Mouse (Mus musculus): ENCODE results near the gene Cept1.

Cept1 gene

DNA sequence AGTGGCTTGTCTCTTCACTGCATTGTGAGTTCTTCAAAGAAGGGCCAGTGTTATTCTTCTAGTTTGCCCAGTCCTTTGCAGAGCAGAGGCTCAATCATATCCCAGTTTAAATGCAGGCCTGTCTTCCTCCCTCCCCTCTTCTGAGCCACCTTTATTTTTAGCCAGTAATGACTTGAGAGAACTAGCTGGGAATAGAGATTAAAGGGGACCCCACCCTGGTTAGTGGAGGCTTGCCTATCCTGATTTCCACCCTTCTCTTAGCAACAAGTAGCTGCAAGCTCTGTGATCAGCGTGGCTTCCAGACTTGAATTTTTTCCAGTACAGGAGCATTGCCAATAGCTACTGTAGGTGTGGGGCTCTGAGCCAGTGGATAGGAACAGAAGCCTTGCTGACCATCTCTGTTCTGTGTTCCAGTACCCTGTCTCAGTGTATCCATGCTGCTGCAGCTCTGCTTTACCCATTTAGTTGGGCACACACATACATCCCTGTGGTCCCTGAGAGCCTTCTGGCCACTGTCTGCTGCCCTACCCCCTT is 53.1 kb downstream of the Cept1 start:
- DNase-seq = no peak

DNA sequence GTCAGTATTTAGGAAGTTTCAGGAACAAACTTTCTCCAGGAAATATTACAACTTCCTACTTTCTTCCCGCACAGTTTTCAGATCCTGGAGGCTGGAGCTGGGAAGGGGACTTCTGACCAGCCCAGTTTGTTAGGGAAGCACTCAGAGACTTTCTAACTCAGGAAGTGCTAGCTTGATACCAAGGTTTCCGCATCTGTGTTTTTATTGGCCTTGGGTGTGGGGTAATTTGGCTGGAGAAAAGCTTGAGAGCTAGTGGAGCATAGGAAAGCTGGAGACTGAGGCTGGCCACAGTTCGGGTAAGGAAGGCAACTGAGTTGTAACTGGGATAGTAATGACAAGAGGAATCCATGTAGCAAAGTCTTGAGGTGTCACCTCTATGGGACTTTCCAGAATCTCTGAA is 53.7 kb downstream of the Cept1 start:
- no peak for DNase-seq

DNA sequence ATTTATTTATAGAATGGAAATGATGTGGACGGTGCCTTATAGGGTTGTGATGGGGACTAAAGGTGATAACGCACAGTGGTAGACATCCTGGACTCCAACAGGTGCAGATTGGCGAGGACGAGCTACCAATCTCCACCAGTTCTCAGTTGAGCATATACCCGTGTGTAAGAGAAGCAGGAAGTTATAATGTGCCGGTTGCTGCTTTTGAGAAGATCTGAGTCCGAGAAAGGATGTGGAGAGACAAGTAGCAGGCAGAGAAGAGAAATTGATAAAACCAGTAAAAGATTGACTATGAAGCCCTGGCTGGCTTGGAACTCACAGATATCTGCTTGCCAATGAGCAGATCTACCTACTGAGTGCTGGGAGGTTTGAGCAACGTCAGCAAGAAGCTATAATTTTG is 54.4 kb downstream of the Cept1 start:
- DNase-seq = no peak

DNA sequence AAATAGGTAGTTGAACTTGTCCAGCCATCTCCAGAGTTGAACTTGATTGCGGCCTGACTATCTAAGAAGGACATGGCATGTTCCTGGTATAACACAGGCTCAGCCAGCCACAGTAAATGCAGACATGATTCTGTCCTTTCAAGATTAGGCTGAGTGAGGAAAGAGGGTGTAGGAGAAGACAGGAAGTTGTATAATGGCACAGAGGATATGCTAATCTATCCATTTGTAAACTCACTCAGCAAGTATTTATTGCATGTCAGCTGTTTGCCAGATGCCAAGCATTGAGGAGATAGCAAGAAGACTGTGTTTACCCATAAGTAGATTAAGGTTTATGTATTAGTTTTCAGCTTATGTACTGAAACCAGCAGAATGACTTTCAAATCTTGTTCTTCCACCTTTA is 54.9 kb downstream of the Cept1 start:
- no peak for DNase-seq

DNA sequence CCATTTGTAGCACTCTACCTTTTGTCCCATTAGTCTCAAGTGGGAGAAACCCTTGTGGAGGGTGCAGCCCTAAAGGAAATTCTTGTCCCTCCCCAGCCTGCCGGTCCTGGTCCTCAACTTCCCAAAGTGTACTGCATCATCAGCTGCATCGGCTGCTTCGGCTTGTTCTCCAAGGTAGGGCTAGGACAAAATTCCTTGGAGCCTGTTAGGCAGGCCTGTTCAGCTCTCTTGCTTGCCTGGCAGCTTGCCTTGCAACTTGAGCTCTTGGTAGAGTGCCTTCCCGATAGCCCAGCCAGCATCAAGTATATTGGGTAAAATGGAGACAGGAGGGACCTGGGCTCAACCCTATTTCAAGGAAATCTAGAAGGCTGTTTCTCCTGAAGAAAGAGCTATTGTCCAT is 57.4 kb downstream of the Cept1 start:
- DNase-seq = peak; percentile 61

DNA sequence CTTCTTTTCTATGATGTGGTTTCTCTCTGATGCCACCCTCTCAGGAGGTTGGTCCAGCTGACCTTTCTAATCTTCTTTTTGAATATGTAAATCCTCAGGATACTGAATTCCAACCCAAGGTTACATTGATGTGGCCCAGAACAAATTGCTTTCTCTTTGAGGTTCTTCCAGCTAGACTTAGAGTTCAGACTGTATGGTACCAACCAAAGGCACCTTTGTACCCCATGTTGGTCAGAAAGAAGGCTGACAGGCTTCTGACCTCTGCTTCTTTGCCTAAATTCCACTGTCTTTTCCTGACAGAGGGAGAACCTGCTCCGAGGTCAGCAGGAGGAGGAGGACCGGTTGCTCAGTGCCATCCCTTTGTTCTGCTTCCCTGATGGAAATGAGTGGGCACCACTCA is 60.1 kb downstream of the Cept1 start:
- DNase-seq = no peak

DNA sequence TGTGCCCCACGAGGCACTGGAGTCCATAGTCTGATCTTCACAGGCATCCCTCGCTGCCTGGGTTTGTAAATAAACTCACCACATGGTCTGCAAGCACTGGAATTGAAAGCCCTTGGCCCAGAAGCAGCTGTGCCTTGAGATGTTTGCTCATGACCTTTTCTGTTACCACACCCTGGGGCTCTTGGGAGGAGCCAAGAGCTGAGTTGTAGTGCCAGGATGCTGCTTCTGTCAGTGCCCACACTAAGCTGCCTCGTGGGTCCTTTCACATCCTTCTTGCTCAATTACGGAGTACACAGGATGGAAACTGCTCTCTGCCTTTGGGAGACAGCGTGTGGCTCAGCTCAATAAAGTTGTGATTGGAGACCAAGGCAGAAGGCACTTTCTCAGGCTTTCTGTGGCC is 61.8 kb downstream of the Cept1 start:
- peak; percentile 39 for DNase-seq

DNA sequence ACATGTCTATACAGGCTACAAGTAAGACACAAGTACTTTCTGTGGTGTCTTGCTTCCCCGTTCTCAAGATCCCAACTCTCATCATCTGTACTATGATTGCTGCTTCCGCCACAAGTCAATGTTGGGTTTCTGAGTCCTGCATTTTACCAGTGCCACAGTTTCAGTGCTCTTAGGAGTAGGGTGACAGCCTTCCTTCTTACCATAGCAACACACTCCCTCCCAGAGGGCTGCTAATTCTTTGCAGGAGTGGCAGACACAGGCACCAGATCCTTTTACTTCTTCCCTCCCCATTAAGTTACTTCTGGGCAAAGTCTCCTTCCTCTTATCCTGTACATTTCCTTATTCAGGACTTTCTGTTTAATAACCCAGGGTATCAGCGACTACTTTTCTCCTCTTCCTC is 62.7 kb downstream of the Cept1 start:
- DNase-seq = no peak

DNA sequence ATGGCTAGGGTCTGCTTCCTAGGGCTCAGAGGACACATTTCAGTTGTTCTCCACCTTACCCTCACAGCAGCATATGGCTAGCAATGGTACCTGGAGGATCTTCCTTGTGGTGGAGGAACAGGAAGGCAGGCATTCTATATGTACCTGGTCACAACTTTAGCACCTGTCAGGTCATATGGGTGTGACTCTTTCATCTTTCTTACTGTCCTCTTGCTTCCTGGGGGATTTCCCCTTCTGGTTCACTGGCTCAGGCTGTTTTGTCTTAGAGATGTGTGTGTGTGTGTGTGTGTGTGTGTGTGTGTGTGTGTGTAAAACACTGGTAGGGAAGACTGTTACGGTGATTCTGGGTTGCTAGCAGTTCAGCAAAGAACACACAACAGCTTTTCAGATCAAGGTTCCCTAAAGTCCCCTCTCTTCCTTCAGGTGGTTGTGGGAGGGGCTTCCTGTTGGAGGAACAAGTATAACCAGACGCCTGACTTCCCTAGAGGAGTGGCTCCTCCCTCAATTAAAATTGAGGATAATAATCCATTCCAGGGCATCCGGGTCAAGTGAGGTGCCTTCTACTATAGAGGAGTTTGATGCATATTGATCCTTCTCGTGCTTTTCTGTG is 63.7 kb downstream of the Cept1 start:
- DNase-seq = no peak

DNA sequence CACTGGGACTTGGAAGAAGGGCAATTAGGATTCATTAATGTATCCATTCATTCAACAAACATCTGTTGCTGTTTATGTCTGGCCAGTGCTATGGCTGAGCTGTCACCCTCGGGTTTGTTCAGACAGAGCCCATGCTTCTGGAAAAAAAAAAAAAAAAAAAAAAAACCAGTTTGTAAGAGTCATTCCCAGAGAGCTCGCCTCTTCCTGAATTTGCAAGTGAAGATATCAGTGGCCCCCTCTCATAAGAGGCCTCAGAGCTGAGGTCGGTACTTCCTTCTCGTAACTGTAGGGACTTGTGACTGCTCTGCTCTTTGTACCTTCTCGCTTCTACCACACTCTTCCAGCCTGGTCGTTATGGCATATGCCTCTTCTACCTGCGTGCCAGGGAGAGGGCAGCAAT is 64.3 kb downstream of the Cept1 start:
- no peak for DNase-seq

DNA sequence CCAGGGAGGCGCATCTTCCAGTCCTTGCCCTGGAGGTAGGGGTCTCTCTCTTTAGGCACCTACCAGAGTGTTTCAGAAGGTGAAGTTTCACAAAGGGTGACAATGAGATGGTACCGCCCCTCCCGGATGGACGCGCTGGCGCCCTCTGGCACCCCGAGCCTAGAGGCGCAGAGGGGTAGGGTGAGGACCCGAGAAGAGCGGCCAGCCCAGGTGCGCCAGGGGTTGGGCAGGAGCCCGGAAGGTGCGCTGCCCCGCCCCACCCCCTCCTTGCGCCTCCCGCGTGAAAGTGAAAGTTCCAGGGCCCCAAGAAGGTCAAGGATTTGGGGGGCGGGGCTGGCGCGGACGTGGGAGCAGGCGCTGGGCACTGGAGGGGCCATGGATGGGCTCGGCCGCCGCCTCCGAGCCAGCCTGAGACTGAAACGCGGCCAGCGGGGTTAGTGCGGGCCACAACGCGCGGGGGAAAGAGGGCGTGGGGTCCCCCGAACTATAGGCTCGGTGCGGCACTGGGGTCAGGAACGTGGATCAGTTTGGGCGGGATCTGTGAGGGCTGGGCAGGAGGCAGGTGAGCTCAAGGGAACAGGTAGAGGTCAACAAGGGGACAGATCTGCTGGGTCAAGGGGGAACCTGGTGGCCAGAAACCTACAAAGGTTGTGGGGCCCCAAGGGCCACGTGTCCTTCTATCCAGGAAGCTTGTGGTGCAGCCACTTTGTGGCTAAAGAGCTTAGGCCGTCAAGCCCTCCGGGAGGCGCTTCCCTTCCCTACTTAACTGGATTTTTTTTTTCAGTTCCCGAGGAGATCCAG is 65.1 kb downstream of the Cept1 start, which contains the start of gene Dennd2d:
TSS of gene Dennd2d (plus strand) at position 125 of the 801 bp plus-strand sequence.
- peak; percentile 76 for DNase-seq

DNA sequence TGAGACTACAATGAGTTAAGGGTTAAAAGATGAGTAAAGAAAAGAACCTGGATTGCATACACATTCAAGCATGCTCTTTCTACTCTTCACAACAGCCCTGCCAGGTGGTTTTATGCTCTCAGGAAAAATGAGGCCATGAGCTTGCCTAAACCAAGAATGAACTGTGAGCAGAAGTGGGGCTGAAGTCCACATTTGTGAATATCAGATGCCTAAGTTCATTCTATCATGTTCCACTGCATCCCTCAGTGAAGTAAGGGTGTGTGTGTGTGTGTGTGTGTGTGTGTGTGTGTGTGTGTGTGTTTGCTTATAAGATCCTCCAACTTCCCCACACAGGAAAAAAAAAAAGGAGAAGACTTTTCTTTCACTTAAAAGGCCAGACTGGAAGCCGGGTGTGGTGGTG is 70.7 kb downstream of the Cept1 start:
- DNase-seq = no peak

DNA sequence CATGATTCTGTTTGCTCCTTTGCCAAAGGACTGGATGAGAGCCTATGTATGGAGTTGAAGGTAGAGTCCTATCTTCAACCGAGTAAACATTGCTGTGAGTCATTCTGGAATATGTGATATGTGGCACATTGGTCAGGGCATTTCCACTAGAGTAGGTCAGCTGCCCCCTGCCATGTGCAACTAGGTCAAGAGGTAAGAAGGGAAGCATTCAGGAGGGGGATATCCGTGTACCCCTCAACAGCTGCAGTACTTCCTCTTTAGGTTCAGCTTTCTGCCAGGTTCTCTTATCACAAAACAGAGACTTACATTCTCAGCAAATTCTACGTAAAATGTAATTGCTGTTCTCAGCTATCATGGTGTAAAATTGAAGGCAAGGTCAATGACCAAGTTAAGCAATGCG is 73.4 kb downstream of the Cept1 start:
- DNase-seq = no peak

DNA sequence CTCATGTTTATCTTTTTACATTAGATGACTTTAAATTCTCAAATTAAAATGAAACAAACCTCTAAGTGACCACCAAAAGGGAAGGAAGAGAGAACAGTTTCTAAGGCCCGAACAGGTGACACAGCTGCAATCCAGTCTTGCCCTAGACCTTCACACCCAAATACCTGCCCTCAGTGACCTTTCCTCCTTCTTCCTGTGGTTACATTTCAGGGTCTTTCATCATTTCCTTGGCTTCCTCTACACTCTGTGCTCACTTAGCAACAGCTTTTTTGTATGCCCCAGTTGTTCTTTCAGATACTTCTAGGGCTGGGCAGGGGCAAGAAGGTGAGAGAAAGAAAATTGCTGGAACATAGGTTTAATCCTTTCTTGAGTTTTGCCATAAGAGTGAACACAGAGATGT is 82.9 kb downstream of the Cept1 start:
- DNase-seq = no peak

DNA sequence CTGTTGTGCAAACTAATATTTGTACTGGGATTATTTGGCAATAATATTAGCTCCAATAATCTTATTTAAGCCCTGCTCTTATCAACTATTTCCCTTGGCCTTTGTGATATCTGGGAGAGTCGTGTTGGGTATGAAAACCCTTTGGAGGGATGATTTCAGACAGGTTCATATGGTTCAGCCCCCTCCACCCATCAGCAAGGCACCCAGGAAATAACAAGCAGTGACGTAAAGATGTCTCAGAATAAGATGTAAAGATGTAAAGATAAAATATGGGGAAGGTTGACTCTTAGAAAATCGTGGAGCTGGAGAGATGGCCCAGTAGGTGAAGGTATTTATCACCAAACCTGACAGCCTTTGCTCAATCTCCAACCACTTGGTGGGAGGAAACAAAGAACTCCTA is 85.1 kb downstream of the Cept1 start:
- DNase-seq = no peak

DNA sequence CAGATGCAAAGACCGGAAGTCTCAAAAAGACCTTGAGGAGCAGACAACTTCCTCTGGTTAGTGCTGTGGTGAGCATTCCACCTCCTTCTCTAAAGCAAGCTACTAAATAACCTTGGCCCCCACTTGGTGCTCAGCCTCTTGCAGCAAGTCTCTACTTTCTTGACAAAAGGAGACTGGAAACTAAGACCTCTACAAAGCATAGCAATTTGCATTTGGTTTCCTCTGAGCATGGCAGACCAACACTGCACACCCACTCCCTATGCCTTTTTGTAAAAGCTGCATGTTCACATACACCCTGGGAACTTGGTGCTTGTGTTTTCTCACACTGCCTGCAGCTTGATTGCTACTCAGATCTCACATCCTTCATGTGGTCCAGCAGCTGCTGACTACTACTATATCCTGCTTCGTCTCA is 85.5 kb downstream of the Cept1 start:
- DNase-seq = no peak

DNA sequence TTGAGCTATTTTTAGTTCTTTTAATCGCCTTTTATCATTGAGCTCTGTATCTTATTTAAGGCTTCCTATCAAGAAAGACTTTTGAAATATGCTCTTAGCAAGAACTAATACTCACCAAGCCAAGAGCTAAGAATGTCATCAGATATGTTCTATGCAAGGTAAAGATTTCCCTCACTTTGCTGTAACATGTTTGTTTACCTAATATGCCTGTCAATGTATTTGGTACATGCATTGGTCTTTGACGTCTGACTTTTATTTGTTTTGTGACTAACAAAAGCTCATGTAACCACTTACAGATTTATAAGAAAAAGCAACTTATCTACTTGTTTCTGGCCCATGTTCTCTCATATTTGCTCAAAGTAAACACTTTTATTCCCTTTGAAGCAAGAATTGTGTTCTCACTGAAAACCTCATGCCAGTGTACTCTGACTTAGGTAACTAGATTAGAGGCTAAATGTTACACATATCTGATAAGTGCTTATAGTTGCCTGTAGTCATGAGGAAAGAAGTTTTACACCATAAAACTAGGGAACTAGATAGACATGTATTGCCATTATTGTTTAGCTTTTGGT is 90.2 kb downstream of the Cept1 start:
- no peak for DNase-seq

DNA sequence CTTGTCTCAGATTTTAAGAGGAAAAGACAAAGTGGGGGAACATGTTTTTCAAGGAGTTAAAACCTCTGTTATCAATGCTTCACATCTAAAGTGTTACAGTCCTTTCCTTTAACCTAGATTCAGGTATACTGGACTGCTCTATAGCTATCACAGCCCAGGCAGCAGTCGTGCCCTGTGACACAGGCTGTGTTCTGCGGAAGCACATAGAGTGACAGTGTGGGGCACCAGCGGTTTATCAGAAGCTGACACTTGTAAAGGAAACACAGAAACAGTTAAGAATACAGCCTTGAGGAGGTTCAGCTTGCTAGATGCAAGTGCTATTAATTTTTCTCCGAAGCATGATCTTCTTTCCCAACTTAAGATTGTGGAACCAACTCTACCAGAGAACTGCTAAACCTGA is 95.0 kb downstream of the Cept1 start:
- no peak for DNase-seq

Data from lung, postnatal 14 days (tissue).